Mouse (Mus musculus) fat pad, adult 2 months (tissue): ENCODE measurements around the gene Corin.

Experiments
- DNase-seq: peaks from one replicate; pipeline ENCODE4 v3.0.0-alpha.2; 2011; ENCODE audit warnings: low read depth, low spot score; ENCODE audit errors: extremely low read depth

The Corin gene

GRCm38 (mm10) chr5:72331217-72331616 is 173.1 kb downstream of the Corin start:
- DNase-seq: no peak

GRCm38 (mm10) chr5:72330648-72331047 is 173.6 kb downstream of the Corin start:
- no peak for DNase-seq

GRCm38 (mm10) chr5:72329453-72329852 is 174.8 kb downstream of the Corin start:
- no peak for DNase-seq

DNA sequence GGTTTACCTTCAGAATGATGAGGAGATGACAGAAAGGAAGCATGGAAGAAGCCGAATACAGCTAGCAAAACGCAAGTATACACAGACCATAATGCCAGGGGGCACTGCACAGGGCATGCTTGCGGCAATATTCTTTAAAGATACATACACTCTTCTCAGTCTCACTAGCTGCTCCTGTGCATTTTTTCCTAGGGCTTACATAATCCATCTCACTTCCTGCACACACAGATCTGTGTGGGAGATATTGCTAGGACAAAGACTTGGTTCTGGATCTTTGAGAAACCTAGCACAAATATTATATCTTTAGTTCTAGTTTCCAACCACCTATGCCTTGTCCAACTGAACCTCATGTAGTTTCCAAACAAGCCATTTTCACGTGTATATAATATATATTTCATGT is 189.0 kb downstream of the Corin start:
- no peak for DNase-seq

DNA sequence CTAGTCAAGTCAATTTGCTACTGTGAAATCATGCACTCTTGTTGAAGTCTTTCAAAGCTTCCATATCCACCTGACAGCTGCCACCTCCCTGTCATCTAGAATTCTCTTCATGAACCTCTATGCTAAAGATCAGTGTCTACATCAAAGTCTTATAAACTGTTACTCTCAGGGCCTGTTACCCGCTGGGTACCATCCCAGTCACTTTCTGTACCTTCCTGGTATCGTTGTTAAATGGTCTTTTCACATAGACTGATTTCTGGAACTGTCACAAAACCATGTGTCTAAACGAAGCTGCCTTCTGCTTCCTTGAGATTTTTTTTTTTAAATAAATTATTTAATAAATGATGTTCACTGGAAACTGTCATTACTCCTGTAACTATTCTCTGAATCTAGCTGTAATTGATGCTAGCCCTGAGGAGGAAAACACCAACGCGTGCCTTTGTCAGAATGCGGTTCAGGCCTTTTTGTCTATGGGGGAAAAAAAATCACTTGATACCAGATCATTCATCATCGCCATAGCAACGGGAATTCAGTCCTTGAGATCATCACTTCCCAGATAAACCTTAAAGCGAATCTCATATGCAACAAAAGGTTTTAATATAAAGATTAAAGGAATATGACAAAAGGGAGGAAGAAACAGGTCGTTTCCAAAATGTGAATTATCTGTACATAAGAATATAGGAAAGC is 205.7 kb downstream of the Corin start:
- no peak for DNase-seq

DNA sequence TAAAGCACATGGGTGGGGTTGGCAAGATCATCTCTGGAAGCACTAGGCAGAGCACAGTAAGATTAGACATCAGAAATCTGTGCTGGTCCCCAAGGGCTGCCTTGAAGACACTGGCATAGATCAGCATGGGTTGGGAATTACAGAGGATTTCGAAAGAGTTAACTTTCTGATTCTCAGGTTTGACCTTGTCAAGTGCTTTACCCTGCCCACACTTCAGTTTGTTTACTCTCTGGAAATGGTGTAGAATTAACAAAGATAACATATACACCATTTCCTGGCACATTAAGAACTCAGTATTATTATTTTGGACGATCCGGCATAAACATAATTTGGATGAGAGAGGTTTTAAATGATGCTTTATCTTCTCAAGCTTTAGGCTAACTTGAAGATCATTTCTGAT is 219.2 kb downstream of the Corin start:
- no peak for DNase-seq

DNA sequence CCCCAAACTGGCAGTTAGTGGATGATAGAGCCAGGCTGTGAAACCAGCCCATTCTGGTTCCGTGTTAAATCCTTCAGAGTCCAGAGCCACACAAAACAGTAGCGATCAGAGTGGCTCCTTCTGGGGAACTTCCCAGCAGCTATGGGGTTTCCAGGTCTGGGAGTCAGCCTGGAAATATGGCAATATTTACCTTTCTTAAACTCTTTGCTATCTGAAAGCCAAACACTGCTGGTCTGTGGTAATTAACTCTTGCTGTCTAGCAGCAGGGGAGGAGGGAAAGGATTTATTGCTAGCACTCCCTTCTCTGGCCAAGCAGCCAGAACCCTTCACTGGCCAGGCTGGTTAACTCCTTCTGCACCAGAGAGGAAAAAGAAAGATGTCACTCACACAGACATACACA is 221.4 kb downstream of the Corin start:
- DNase-seq: no peak

GRCm38 (mm10) chr5:72269652-72270051 is 234.6 kb downstream of the Corin start:
- DNase-seq: no peak

- DNase-seq: no peak
Measured at GRCm38 (mm10) chr5:72269204-72269603, 235.1 kb downstream of the Corin start.

GRCm38 (mm10) chr5:72266955-72267535 is 237.2 kb downstream of the Corin start:
- DNase-seq: no peak

- no peak for DNase-seq
Measured at GRCm38 (mm10) chr5:72264195-72264751, 240.0 kb downstream of the Corin start.

DNA sequence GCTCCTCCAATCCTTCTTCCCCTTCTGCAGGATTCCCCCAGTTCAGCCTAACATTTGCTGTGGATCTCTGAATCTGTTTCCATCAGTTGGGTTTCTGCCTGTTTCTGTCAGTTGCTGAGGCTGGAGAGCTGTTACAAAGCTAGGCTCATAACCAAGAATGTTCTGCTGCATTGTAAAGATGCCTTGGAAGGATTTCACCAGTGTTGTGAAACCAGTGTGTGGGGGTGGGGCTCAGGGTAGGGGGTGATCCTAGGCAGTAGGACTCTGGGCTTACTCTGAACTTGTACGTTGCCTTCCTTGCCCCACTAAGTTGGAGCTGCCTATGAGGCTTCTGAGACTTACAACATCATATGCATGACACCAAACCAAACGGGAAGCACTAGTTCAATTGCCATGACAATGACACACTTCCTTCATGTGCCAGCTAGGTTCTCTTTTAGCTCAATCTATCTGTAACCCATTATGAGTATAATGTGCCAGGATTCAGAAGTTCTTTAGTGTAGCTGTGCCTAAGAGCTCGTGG is 242.4 kb downstream of the Corin start:
- DNase-seq: no peak

- DNase-seq: no peak
Measured at GRCm38 (mm10) chr5:72259298-72259621, 245.0 kb downstream of the Corin start.

DNA sequence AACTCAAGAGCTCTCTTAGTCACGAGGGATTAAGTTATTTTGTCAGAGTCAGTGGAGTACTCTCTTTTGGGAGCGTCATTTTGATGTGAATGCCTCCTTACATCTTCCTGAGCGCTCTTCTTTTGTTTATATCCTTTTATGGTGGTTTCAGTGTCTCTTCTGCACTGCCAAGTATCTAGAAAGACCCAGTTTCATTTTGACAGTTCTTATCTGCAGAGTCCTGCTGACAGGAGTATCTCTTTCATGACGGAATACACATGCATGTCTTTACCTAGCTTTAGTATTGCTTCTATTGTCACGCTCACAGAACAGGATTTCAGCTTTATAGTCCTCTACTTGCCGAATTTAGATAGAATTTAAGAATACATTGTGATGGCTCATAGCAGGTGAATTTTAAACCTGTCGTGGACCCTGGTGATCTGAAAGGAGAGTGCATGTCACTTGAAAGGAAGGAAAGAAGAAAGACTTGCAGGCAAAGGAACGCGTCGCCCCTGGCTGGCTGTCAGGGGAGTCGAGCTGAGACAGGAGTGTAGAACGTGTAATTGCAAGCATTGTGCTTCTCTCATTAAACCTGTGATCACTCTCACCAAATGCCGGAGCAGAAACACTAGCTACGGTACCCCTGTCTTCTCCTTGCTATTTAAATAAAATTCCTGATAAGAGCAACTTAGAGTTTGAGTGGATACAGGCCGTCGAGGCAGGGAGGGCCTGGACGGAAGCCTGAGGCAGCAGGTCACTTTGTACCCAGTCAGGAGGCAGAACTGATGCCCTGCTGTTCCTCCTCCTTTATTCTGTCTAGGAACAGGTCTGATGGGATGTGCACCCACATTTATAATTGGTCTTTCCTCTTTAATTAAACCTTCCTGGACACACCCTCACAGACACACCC is 245.6 kb downstream of the Corin start:
- DNase-seq: no peak

- DNase-seq: no peak
Measured at GRCm38 (mm10) chr5:72257084-72257483, 247.2 kb downstream of the Corin start.

DNA sequence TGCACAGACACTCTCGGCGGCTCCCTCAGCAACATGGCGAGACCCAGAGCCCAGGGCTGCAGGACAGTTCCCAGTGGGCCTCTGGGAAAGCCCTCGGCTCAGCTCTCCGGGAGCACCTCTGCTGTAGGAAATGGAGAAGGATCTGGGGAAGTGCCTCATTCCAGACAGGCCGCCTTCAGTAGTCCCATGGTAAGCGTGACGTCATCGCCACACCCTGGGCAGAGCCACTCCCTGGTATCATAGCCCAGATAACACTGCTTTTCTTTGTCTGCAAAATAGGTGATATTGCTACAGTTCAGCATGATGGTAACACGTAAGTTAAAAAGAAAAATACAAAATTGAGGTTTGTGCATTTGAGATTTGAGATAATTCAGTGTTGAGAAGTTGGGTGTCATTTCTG is 249.3 kb downstream of the Corin start:
- DNase-seq: no peak

DNA sequence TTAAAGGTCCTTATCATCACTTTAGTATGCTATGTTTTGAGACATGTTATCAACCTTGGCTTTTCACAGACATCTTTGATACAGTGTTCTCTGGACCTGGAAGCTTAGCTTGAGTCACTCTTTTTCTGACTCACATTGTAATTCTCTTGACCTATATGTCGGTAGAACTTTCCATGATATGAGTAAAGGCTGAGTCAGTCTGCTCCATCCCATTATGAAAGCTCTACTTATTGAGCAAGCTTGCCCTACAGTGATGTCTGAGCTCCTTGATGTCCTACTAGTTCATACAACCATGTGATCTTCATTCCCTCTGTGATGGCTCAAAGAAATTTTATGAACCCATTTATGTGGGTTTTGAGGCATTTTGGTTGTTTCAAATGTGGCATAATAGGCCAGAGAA is 254.1 kb downstream of the Corin start:
- DNase-seq: no peak
